Mouse (Mus musculus): ENCODE measurements around the gene Crlf3.
"Not testable (repeated sequence)": the region's sequence is repeated elsewhere in the genome, so short reads cannot be mapped to it uniquely, and the experiment has no call there.

Gene Crlf3

GRCm38 (mm10) chr11:80067558-80067957, 13.2 kb downstream of the Crlf3 start:
- no peak for DNase-seq (ENCODE audit: extremely low read depth, low read depth)

GRCm38 (mm10) chr11:80066373-80066772, 14.4 kb downstream of the Crlf3 start:
- DNase-seq (ENCODE audit: extremely low read depth, low read depth): not testable (repeated sequence)

GRCm38 (mm10) chr11:80062159-80062558, 18.6 kb downstream of the Crlf3 start:
- DNase-seq (ENCODE audit: extremely low read depth, low read depth): no peak

GRCm38 (mm10) chr11:80056141-80056540, 24.6 kb downstream of the Crlf3 start:
- no peak for DNase-seq (ENCODE audit: extremely low read depth, low read depth)

- no peak for DNase-seq (ENCODE audit: extremely low read depth, low read depth)
Observed at GRCm38 (mm10) chr11:80054659-80055058, 26.1 kb downstream of the Crlf3 start.

GRCm38 (mm10) chr11:80053171-80053570, 27.6 kb downstream of the Crlf3 start:
- no peak for DNase-seq (ENCODE audit: extremely low read depth, low read depth)

- DNase-seq (ENCODE audit: extremely low read depth, low read depth): no peak
Observed at GRCm38 (mm10) chr11:80052456-80052855, 28.3 kb downstream of the Crlf3 start.

- DNase-seq (ENCODE audit: extremely low read depth, low read depth): no peak
Observed at GRCm38 (mm10) chr11:80050088-80050487, 30.7 kb downstream of the Crlf3 start.

GRCm38 (mm10) chr11:80046856-80047255, 33.9 kb downstream of the Crlf3 start:
- no peak for DNase-seq (ENCODE audit: extremely low read depth, low read depth)

- no peak for DNase-seq (ENCODE audit: extremely low read depth, low read depth)
Observed at GRCm38 (mm10) chr11:80043419-80043817, 37.4 kb downstream of the Crlf3 start.

GRCm38 (mm10) chr11:80042615-80043418, 38.0 kb downstream of the Crlf3 start:
- DNase-seq (ENCODE audit: extremely low read depth, low read depth): peak; percentile 30

GRCm38 (mm10) chr11:80037495-80037894, 43.3 kb downstream of the Crlf3 start:
- no peak for DNase-seq (ENCODE audit: extremely low read depth, low read depth)

GRCm38 (mm10) chr11:80021306-80021705, 59.5 kb downstream of the Crlf3 start:
- DNase-seq (ENCODE audit: extremely low read depth, low read depth): no peak

- DNase-seq (ENCODE audit: extremely low read depth, low read depth): no peak
Observed at GRCm38 (mm10) chr11:80019792-80020191, 61.0 kb downstream of the Crlf3 start.

- not testable (repeated sequence) for DNase-seq (ENCODE audit: extremely low read depth, low read depth)
Observed at GRCm38 (mm10) chr11:80016533-80016932, 64.3 kb downstream of the Crlf3 start.
